8 mouse cellular contexts compared by ENCODE assay signal in genomic region chr9:70012408-70012901, GRCm38 (mm10). TPM values are rescaled to one million over a fixed set of nuclear protein-coding genes. Genes with fewer than 3 reads are reported as not detected.
DNase-seq lines count a peak whose midpoint lies in the region; ATAC-seq and TF ChIP-seq lines count a peak whose summit lies in the region.

Gene Gtf2a2 (plus strand): TSS chr9:70012550.

- H3K27ac ChIP-seq in forebrain, embryonic 16.5 days (ENCODE audit: low read length): peak within 1 kb of the TSS; percentile 91
- H3K27ac ChIP-seq in layer of hippocampus, adult 2 months: peak within 1 kb of the TSS; percentile 95
- H3K27ac ChIP-seq in lung, embryonic 14.5 days (ENCODE audit: low read depth): peak within 1 kb of the TSS; percentile 91
- H3K27ac ChIP-seq in olfactory bulb, adult 2 months (ENCODE audit: insufficient read depth, low read depth, low read length): peak within 1 kb of the TSS; percentile 91
- H3K27ac ChIP-seq in thymus, adult 2 months (ENCODE audit: control insufficient read depth, insufficient read depth, low read length): peak within 1 kb of the TSS; percentile 75

- peak within 1 kb of the TSS; percentile 83 for H3K4me2 ChIP-seq in forebrain, embryonic 16.5 days (ENCODE audit: low read length)
- H3K4me2 ChIP-seq in lung, embryonic 14.5 days: peak within 1 kb of the TSS; percentile 86

- TF ChIP-seq CTCF in layer of hippocampus, adult 2 months (conservative IDR thresholded peaks at IDR 0.05): no peak
- TF ChIP-seq CTCF in lung, embryonic 14.5 days (IDR thresholded peaks at IDR 0.05; ENCODE audit: low read depth): no peak
- TF ChIP-seq CTCF in olfactory bulb, adult 2 months (IDR thresholded peaks at IDR 0.05; ENCODE audit: insufficient read depth, low read depth, low read length): no peak
- 0 out of 2 replicates have a peak, but pooled peaks have one; percentile 52 for TF ChIP-seq CTCF in thymus, adult 2 months (IDR thresholded peaks at IDR 0.05; ENCODE audit: borderline replicate concordance, control insufficient read depth, extremely low read depth, insufficient read depth, low read length, poor library complexity)

- H3K9ac ChIP-seq in forebrain, embryonic 16.5 days (replicated peaks; ENCODE audit: low read depth, low read length): peak within 1 kb of the TSS; percentile 89
- H3K9ac ChIP-seq in lung, embryonic 14.5 days: peak within 1 kb of the TSS; percentile 95

- no peaks in the 10 kb centered on the region for H3K9me3 ChIP-seq in forebrain, embryonic 16.5 days (ENCODE audit: control insufficient read depth, low read length)
- H3K9me3 ChIP-seq in lung, embryonic 14.5 days (ENCODE audit: low read depth, low read length): no peaks in the 10 kb centered on the region

- no peaks in the 10 kb centered on the region for H3K27me3 ChIP-seq in forebrain, embryonic 16.5 days (replicated peaks; ENCODE audit: control insufficient read depth, insufficient read depth, low read length)
- no peaks in the 10 kb centered on the region for H3K27me3 ChIP-seq in lung, embryonic 14.5 days (ENCODE audit: insufficient read depth, low read length)
- no peaks in the 10 kb centered on the region for H3K27me3 ChIP-seq in thymus, adult 2 months (ENCODE audit: control insufficient read depth, insufficient read depth, low read length)

- peak within 1 kb of the TSS; percentile 81 for H3K4me3 ChIP-seq in forebrain, embryonic 16.5 days (replicated peaks; ENCODE audit: low read length)
- peak within 1 kb of the TSS; percentile 95 for H3K4me3 ChIP-seq in layer of hippocampus, adult 2 months
- H3K4me3 ChIP-seq in lung, embryonic 14.5 days (ENCODE audit: low read depth, low read length): peak within 1 kb of the TSS; percentile 89
- peak within 1 kb of the TSS; percentile 100 for H3K4me3 ChIP-seq in olfactory bulb, adult 2 months (ENCODE audit: insufficient read depth, low read depth, low read length)
- peak within 1 kb of the TSS; percentile 86 for H3K4me3 ChIP-seq in thymus, adult 2 months (ENCODE audit: control insufficient read depth, insufficient read depth, low read length)

- peak; percentile 93 for DNase-seq in ES-CJ7 (ENCODE audit: low read depth, low spot score)
- DNase-seq in cerebellum, adult 11-12 months: peak; percentile 87
- peak; percentile 94 for DNase-seq in heart, postnatal 36 days
- peak; percentile 88 to 92 for DNase-seq in layer of hippocampus, adult 2 months (ENCODE audit: low spot score in 2 of 2)
- peak; percentile 98 for DNase-seq in lung, embryonic 14.5 days
- DNase-seq in thymus, adult 2 months: peak; percentile 95

- under 1% methylated on average over 56 of the region's 57 CpGs for WGBS in forebrain, embryonic 16.5 days
- under 1% methylated on average over 57 of the region's 57 CpGs for WGBS in lung, embryonic 14.5 days
- under 1% methylated on average over 57 of the region's 57 CpGs for WGBS in olfactory bulb, adult 2 months
- 1% methylated on average over 52 of the region's 57 CpGs for WGBS in thymus, adult 2 months

- peaks cover 15% of the 10 kb centered on the region for H3K4me1 ChIP-seq in forebrain, embryonic 16.5 days (replicated peaks; ENCODE audit: control insufficient read depth, insufficient read depth, low read length)
- peaks cover 8% of the 10 kb centered on the region for H3K4me1 ChIP-seq in lung, embryonic 14.5 days (ENCODE audit: insufficient read depth)
- H3K4me1 ChIP-seq in olfactory bulb, adult 2 months (ENCODE audit: control insufficient read depth, insufficient read depth, low read length): no peaks in the 10 kb centered on the region
- H3K4me1 ChIP-seq in thymus, adult 2 months (replicated peaks; ENCODE audit: control insufficient read depth, insufficient read depth, low read length): peaks cover 2% of the 10 kb centered on the region

- peak; percentile 98 for ATAC-seq in forebrain, embryonic 16.5 days
- ATAC-seq in lung, embryonic 14.5 days (ENCODE audit: insufficient read depth): peak; percentile 96

- peak; percentile 95 for TF ChIP-seq POLR2A in olfactory bulb, adult 2 months (IDR thresholded peaks at IDR 0.05; ENCODE audit: insufficient read depth, low read depth, low read length)
- TF ChIP-seq POLR2A in thymus, adult 2 months (IDR thresholded peaks at IDR 0.05; ENCODE audit: control insufficient read depth, extremely low read depth, insufficient read depth, low read length, poor library complexity): peak; percentile 93

- intact Hi-C loops in heart, postnatal 36 days (cut with DNase I): loop anchor here (1.0 to 10.0 kb wide), 2 partner anchors 22 to 382 kb away; no protein-coding TSS in a partner anchor

- H3K36me3 ChIP-seq in forebrain, embryonic 16.5 days (ENCODE audit: control insufficient read depth, insufficient read depth): peaks cover 19% of the 10 kb centered on the region
- peaks cover 36% of the 10 kb centered on the region for H3K36me3 ChIP-seq in lung, embryonic 14.5 days (ENCODE audit: insufficient read depth)
- peaks cover 20% of the 10 kb centered on the region for H3K36me3 ChIP-seq in thymus, adult 2 months (ENCODE audit: control insufficient read depth, insufficient read depth, low read length)

RNA-seq across cellular contexts. Expression of gene Gtf2a2, which starts in this region (rescaled TPM):
- 206 and 214 TPM in 2 replicates for polyA plus RNA-seq in forebrain, embryonic 16.5 days (2015; fragmentation: Nextera tagmentation; extraction: Ambion mirVana)
- total RNA-seq in heart, postnatal 36 days (2021): 10 to 100 TPM; 56.6 to 58.5 TPM
- 10 to 100 TPM; 51.6 to 62.1 TPM for total RNA-seq in layer of hippocampus, adult 2 months (2021)
- polyA plus RNA-seq in lung, embryonic 14.5 days (2014; fragmentation: Nextera tagmentation; extraction: Ambion mirVana): 223 and 228 TPM in 2 replicates
- not detected in 2 replicates for polyA plus RNA-seq in olfactory bulb, adult 2 months (2012; ENCODE audit: insufficient read depth, insufficient read length, low replicate concordance, missing spikeins)
- 48.1 and 53.5 TPM in 2 replicates for polyA plus RNA-seq in thymus, adult 2 months (2012; rRNA removed)

Comparison
In these comparisons a context has a peak if more than half of its experiments do, and no peak if none do; other contexts are left out.
1. Peak in every context shown above with its lines: DNase-seq, ATAC-seq, H3K4me3 ChIP-seq and H3K27ac ChIP-seq.